In the genomic region with DNA sequence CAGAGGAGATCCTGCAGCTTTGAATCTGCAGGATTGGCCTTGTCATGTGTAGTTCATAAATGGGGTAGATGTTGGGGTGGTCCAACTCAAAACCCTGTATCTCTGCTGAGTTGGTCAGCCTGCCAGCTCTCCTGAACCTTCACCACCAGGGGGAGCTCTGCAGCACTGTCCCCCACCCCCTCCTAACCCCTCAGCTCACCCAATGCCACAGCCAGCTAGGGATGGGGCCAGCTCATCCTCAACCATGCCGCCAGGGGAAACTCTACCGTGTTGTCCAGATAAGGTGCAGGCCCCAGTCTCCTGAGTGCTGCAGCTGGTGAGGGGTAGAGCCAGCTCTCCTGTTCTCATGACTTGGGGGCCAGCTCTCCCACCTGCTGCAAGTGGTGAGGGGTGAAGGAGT, we compare ENCODE assay signal across 9 mouse cellular contexts.
DNase-seq lines count a peak whose midpoint lies in the region; ATAC-seq and TF ChIP-seq lines count a peak whose summit lies in the region.
"Had no signal": no experiment of that assay in that cellular context is flagged by ENCODE, and none has a peak within 500 bp of the region (broad histone marks: within the 10 kb centered on the region; RNA-seq: fewer than 3 reads in every experiment).

No protein-coding gene starts in this region.

- no peaks in the 10 kb centered on the region for H3K27me3 ChIP-seq in lung, embryonic 14.5 days (ENCODE audit: insufficient read depth, low read length)
- H3K27me3 ChIP-seq in spleen, adult 2 months (ENCODE audit: control insufficient read depth, insufficient read depth, low read length): no peaks in the 10 kb centered on the region
- H3K27me3 ChIP-seq: neural tube, embryonic 13.5 days had no signal

- H3K4me3 ChIP-seq in lung, embryonic 14.5 days (ENCODE audit: low read depth, low read length): no peak overlapping the region
- H3K4me3 ChIP-seq in spleen, adult 2 months (ENCODE audit: extremely low read depth, insufficient read depth, insufficient read length): no peak overlapping the region
- H3K4me3 ChIP-seq: neural tube, embryonic 13.5 days had no signal

- peak; percentile 77 to 81 for ATAC-seq in hematopoietic stem cell, adult 5-6 weeks (replicated peaks in 1 of 2; ENCODE audit: insufficient read depth in 1 of 2, low FRiP score in 2 of 2, low TSS enrichment in 1 of 2, low read depth in 1 of 2, poor library complexity in 2 of 2, severe bottlenecking in 2 of 2)
- 0 out of 2 replicates have a peak, but pooled peaks have one; percentile 35 for ATAC-seq in lung, embryonic 14.5 days (ENCODE audit: insufficient read depth)

- no peak overlapping the region for H3K27ac ChIP-seq in lung, embryonic 14.5 days (ENCODE audit: low read depth)
- H3K27ac ChIP-seq in spleen, adult 2 months (ENCODE audit: insufficient read depth, low read length): no peak overlapping the region
- H3K27ac ChIP-seq: neural tube, embryonic 13.5 days had no signal

- no peaks in the 10 kb centered on the region for H3K4me1 ChIP-seq in lung, embryonic 14.5 days (ENCODE audit: insufficient read depth)
- no peaks in the 10 kb centered on the region for H3K4me1 ChIP-seq in spleen, adult 2 months (ENCODE audit: control insufficient read depth, insufficient read depth, insufficient read length)
- H3K4me1 ChIP-seq: neural tube, embryonic 13.5 days had no signal

- no peak overlapping the region for H3K9ac ChIP-seq in lung, embryonic 14.5 days
- H3K9ac ChIP-seq: neural tube, embryonic 13.5 days had no signal

- no peaks in the 10 kb centered on the region for H3K36me3 ChIP-seq in lung, embryonic 14.5 days (ENCODE audit: insufficient read depth)
- no peaks in the 10 kb centered on the region for H3K36me3 ChIP-seq in spleen, adult 2 months (ENCODE audit: control insufficient read depth, insufficient read depth, low read length)
- H3K36me3 ChIP-seq: neural tube, embryonic 13.5 days had no signal

- TF ChIP-seq POLR2A in spleen, adult 2 months (IDR thresholded peaks at IDR 0.05; ENCODE audit: low read depth, low read length): no peak

- H3K4me2 ChIP-seq in lung, embryonic 14.5 days: no peak overlapping the region
- H3K4me2 ChIP-seq: neural tube, embryonic 13.5 days had no signal

- DNase-seq in ovary, postnatal 36 days (ENCODE audit: low spot score): peak; percentile 16
- DNase-seq in ovary, postnatal 10 days (ENCODE audit: low spot score): no peak
- peak; percentile 78 for DNase-seq in ZHBTc4 (ENCODE audit: low read depth, low spot score)
- DNase-seq in embryo, embryonic 10.5 days (ENCODE audit: low spot score): peak; percentile 61
- peak; percentile 48 for DNase-seq in lung, embryonic 14.5 days
- peak; percentile 9 to 44 for DNase-seq in spleen, adult 2 months (ENCODE audit: low read depth in 1 of 2, low spot score in 2 of 2)
- no peak for DNase-seq in layer of hippocampus, adult 9-11 months

- 19% methylated on average over 2 of the region's 2 CpGs for WGBS in lung, embryonic 14.5 days
- WGBS in spleen, adult 2 months: 28% methylated on average over 2 of the region's 2 CpGs

- no peaks in the 10 kb centered on the region for H3K9me3 ChIP-seq in lung, embryonic 14.5 days (ENCODE audit: low read depth, low read length)
- H3K9me3 ChIP-seq: neural tube, embryonic 13.5 days had no signal

- peak; percentile 74 for TF ChIP-seq CTCF in lung, embryonic 14.5 days (IDR thresholded peaks at IDR 0.05; ENCODE audit: low read depth)
- peak; percentile 69; the same call in 1 of the 2 replicates for TF ChIP-seq CTCF in spleen, adult 2 months (IDR thresholded peaks at IDR 0.05; ENCODE audit: extremely low read depth, insufficient read depth, insufficient read length, insufficient replicate concordance)

Comparison
In these comparisons a context has a peak if more than half of its experiments do, and no peak if none do; other contexts are left out.
1. DNase-seq: peak in ovary, postnatal 36 days (single experiment), ZHBTc4 (single experiment), embryo, embryonic 10.5 days (single experiment), lung, embryonic 14.5 days (single experiment) and spleen, adult 2 months (2 of 2); none in ovary, postnatal 10 days (single experiment) and layer of hippocampus, adult 9-11 months (single experiment).